Mouse (Mus musculus): ENCODE measurements at regions not wholly inside any gene's neighbourhood (a gene's known extent, or its start where the extent isn't known, plus 50 kb on each side); places are given as distances from the start of the nearest gene placed in this dataset.

- no peak for DNase-seq
Observed at GRCm38 (mm10) chr7:136707200-136708003, 187.0 kb upstream of the Mgmt start.

GRCm38 (mm10) chr7:136708004-136708435 lies 186.4 kb upstream of the Mgmt start:
- no peak for DNase-seq

- DNase-seq = no peak
Observed at GRCm38 (mm10) chr7:136710653-136711052, 183.8 kb upstream of the Mgmt start.

GRCm38 (mm10) chr7:136712962-136713640 lies 181.3 kb upstream of the Mgmt start:
- DNase-seq = no peak

GRCm38 (mm10) chr7:136727628-136728402 lies 166.6 kb upstream of the Mgmt start:
- no peak for DNase-seq

GRCm38 (mm10) chr7:136742171-136742570 lies 152.2 kb upstream of the Mgmt start:
- DNase-seq = no peak

GRCm38 (mm10) chr7:136745412-136745811 lies 149.0 kb upstream of the Mgmt start:
- no peak for DNase-seq

GRCm38 (mm10) chr7:136751477-136751876 lies 142.9 kb upstream of the Mgmt start:
- no peak for DNase-seq

- DNase-seq = no peak
Observed at GRCm38 (mm10) chr7:136754821-136755220, 139.6 kb upstream of the Mgmt start.

GRCm38 (mm10) chr7:136765026-136765425 lies 129.4 kb upstream of the Mgmt start:
- DNase-seq = no peak

- peak; percentile 29 for DNase-seq
Observed at GRCm38 (mm10) chr7:136767231-136767630, 127.2 kb upstream of the Mgmt start.

GRCm38 (mm10) chr7:136780708-136781107 lies 113.7 kb upstream of the Mgmt start:
- DNase-seq = no peak

- no peak for DNase-seq
Observed at GRCm38 (mm10) chr7:136791162-136791561, 103.3 kb upstream of the Mgmt start.

GRCm38 (mm10) chr7:136792131-136792530 lies 102.3 kb upstream of the Mgmt start:
- DNase-seq = no peak

- DNase-seq = no peak
Observed at GRCm38 (mm10) chr7:136796415-136796814, 98.0 kb upstream of the Mgmt start.

GRCm38 (mm10) chr7:136797780-136798435 lies 96.5 kb upstream of the Mgmt start:
- no peak for DNase-seq

GRCm38 (mm10) chr7:136798605-136799004 lies 95.8 kb upstream of the Mgmt start:
- DNase-seq = no peak

- no peak for DNase-seq
Observed at GRCm38 (mm10) chr7:136807101-136807500, 87.3 kb upstream of the Mgmt start.

- DNase-seq = no peak
Observed at GRCm38 (mm10) chr7:136807968-136808367, 86.4 kb upstream of the Mgmt start.

GRCm38 (mm10) chr7:136809576-136809975 lies 84.8 kb upstream of the Mgmt start:
- DNase-seq = no peak

- no peak for DNase-seq
Observed at GRCm38 (mm10) chr7:136813691-136814325, 80.6 kb upstream of the Mgmt start.

GRCm38 (mm10) chr7:136814751-136815150 lies 79.7 kb upstream of the Mgmt start:
- no peak for DNase-seq

Measured in retina, postnatal 1 day (tissue).